Mouse (Mus musculus): ENCODE results near the gene Akap13.

- no peak for TF ChIP-seq POLR2A (IDR thresholded peaks at IDR 0.05; ENCODE audit: extremely low read depth, insufficient read depth, low read length)
- TF ChIP-seq CTCF (IDR thresholded peaks at IDR 0.05; ENCODE audit: low read depth, low read length): no peak
Measured at GRCm38 (mm10) chr7:75633393-75633792, 178.1 kb downstream of the Akap13 start.
